Mouse (Mus musculus): ENCODE data around the gene Hfe2. TPM values are rescaled to one million over a fixed set of nuclear protein-coding genes. Genes with fewer than 3 reads are reported as not detected.
"Not testable (repeated sequence)": the region's sequence is repeated elsewhere in the genome, so short reads cannot be mapped to it uniquely, and the experiment has no call there.

Hfe2 gene
- polyA plus RNA-seq, 1 experiment from 2014 or later, result 1.3 TPM

- 20% methylated on average over 14 of the region's 14 CpGs for WGBS (ENCODE audit: insufficient replicate concordance)
- not testable (repeated sequence) for H3K27me3 ChIP-seq; ATAC-seq (ENCODE audit: low read depth); DNase-seq; H3K36me3 ChIP-seq; H3K9me3 ChIP-seq (replicated peaks); H3K27ac ChIP-seq
- Histone ChIP-seq H3K4me3 (replicated peaks) (peak overlapping the region; percentile 68), H3K4me2 (peak overlapping the region; percentile 85), H3K4me1 (replicated peaks) (peaks cover 27% of the 10 kb centered on the region), H3K9ac (peak overlapping the region; percentile 76)
Measured at GRCm38 (mm10) chr3:96496620-96497275, 28.2 kb upstream of the Hfe2 start.

DNA sequence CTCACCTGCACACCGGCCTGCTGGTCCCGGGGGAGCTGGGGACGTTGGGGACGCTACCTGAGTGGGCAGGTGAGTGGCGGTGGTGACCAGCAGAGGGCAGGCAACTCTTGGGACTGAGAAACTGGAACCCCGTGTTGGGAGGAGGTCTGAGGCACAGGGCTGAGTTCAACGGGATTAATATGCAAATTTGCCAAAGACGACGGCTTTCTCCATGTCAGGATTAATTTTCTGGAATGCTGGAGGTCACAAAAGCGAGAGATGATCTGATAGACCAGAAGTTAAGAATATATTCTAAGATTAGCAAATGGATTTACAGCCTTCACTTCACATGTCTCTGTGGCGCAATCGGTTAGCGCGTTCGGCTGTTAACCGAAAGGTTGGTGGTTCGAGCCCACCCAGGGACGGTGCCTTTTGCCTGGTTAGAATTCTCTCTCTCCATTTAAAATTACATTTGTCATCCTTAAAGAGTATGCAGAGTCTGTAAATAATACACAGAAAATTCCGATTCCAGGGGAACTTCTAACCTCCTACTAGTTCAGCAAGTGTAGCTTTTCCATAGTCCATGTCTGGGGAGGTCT, 27.4 kb upstream of the Hfe2 start:
- H3K9me3 ChIP-seq (replicated peaks), result no peaks in the 10 kb centered on the region
- peak overlapping the region; percentile 76 for H3K9ac ChIP-seq
- H3K4me1 ChIP-seq (replicated peaks), result peaks cover 27% of the 10 kb centered on the region
- H3K4me2 ChIP-seq, result peak overlapping the region; percentile 85
- DNase-seq, result peak; percentile 77
- H3K4me3 ChIP-seq (replicated peaks), result peak overlapping the region; percentile 68
- H3K36me3 ChIP-seq, result no peaks in the 10 kb centered on the region
- peak overlapping the region; percentile 26; the same call in 1 of the 2 replicates for H3K27ac ChIP-seq
- under 1% methylated on average over 19 of the region's 19 CpGs for WGBS (ENCODE audit: insufficient replicate concordance)
- ATAC-seq (ENCODE audit: low read depth), result peak; percentile 58
- H3K27me3 ChIP-seq, result no peaks in the 10 kb centered on the region

DNA sequence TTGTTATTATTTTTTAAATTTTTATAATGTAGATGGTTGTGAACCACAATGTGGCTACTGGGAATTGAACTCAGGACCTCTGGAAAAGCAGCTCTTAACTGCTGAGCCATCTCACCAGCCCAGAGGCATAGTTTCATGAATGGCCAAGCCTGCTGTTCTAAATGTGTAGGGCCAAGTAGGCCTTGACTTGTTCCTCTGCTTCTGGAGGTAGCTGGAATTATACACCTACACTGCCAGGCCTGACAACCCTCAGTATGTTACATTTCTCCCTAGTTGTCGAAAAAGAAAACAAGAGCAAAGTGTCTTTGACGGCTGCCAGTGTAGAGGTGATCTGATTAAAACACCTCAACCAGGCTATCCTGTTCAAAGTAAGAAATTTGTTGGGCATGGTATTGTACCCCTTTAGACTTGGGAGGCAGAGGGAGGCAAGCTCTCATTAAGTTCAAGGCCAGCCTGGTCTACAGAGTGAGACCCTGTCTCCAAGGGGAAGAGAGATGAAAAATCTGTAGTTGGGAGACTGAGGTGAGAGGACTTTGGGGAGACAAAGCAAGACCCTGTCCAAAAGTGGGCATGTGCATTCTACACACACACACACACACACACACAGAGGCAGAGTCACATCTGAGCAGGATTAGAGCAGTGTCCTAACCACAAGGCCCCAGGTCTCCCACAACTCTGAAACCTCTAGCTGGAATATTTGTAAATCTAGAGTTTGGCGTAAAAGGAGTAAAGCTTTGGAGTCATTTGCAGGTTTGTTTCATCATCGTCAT, 26.3 kb upstream of the Hfe2 start:
- Histone ChIP-seq H3K9me3 (replicated peaks) (no peaks in the 10 kb centered on the region), H3K4me3 (replicated peaks) (peak overlapping the region; percentile 72), H3K4me2 (peak overlapping the region; percentile 90), H3K27me3 (no peaks in the 10 kb centered on the region), H3K9ac (peak overlapping the region; percentile 41; the same call in 1 of the 2 replicates), H3K4me1 (replicated peaks) (peaks cover 30% of the 10 kb centered on the region), H3K27ac (peak overlapping the region; percentile 59), H3K36me3 (no peaks in the 10 kb centered on the region)
- 80% methylated on average over 4 of the region's 4 CpGs for WGBS (ENCODE audit: insufficient replicate concordance)
- DNase-seq (no peak), ATAC-seq (ENCODE audit: low read depth) (no peak)

GRCm38 (mm10) chr3:96499481-96500288, 25.3 kb upstream of the Hfe2 start:
- under 1% methylated on average over 36 of the region's 36 CpGs for WGBS (ENCODE audit: insufficient replicate concordance)

GRCm38 (mm10) chr3:96500289-96500621, 24.7 kb upstream of the Hfe2 start:
- Histone ChIP-seq H3K27me3 (no peaks in the 10 kb centered on the region), H3K4me3 (replicated peaks) (peak overlapping the region; percentile 72), H3K36me3 (no peaks in the 10 kb centered on the region), H3K4me1 (replicated peaks) (peaks cover 30% of the 10 kb centered on the region), H3K9me3 (replicated peaks) (no peaks in the 10 kb centered on the region), H3K27ac (peak overlapping the region; percentile 90), H3K9ac (peak overlapping the region; percentile 85), H3K4me2 (peak overlapping the region; percentile 90)
- ATAC-seq (ENCODE audit: low read depth) (peak; percentile 69), DNase-seq (peak; percentile 90)
- 1% methylated on average over 17 of the region's 17 CpGs for WGBS (ENCODE audit: insufficient replicate concordance)

More at GRCm38 (mm10) chr3:96499481-96500288, 25.3 kb upstream of the Hfe2 start:
- H3K9ac ChIP-seq, result peak overlapping the region; percentile 85
- ATAC-seq (ENCODE audit: low read depth), result peak; percentile 51
- no peaks in the 10 kb centered on the region for H3K27me3 ChIP-seq
- peak; percentile 72 for DNase-seq
- peak overlapping the region; percentile 72 for H3K4me3 ChIP-seq (replicated peaks)
- H3K4me1 ChIP-seq (replicated peaks), result peaks cover 30% of the 10 kb centered on the region
- H3K27ac ChIP-seq, result peak overlapping the region; percentile 90
- no peaks in the 10 kb centered on the region for H3K36me3 ChIP-seq
- H3K4me2 ChIP-seq, result peak overlapping the region; percentile 90
- H3K9me3 ChIP-seq (replicated peaks), result no peaks in the 10 kb centered on the region

DNA sequence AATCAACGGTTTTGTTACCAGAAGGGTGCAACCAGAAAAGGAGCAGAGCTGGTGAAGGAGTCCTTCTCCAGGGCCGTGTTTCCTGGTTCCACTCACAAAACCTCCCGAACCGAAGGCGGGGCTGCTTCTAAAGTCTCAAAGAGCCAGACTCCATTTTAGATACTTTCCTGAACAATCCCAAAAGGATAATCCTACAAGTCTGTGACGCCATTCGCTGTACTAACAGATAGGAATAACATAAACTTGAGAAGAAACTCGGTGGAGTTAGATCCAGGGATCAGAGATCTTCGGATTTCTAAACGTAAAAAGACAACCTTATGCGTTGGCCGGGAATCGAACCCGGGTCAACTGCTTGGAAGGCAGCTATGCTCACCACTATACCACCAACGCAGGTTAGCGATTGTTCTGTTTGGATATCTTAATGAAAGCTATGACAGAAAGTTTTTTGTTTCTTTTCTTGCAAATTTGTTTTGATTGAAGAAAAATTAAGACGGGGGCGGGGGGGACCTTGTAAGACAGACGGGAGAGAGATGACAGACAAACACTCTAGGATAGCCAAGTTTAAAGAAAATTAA, 24.2 kb upstream of the Hfe2 start:
- H3K27me3 ChIP-seq, result no peaks in the 10 kb centered on the region
- peak overlapping the region; percentile 90 for H3K27ac ChIP-seq
- peak overlapping the region; percentile 72 for H3K4me3 ChIP-seq (replicated peaks)
- ATAC-seq (ENCODE audit: low read depth) (peak; percentile 54), DNase-seq (peak; percentile 79)
- H3K9me3 ChIP-seq (replicated peaks), result no peaks in the 10 kb centered on the region
- H3K9ac ChIP-seq, result peak overlapping the region; percentile 81
- under 1% methylated on average over 19 of the region's 19 CpGs for WGBS (ENCODE audit: insufficient replicate concordance)
- H3K4me2 ChIP-seq, result peak overlapping the region; percentile 90
- H3K36me3 ChIP-seq, result no peaks in the 10 kb centered on the region
- H3K4me1 ChIP-seq (replicated peaks), result peaks cover 30% of the 10 kb centered on the region

DNA sequence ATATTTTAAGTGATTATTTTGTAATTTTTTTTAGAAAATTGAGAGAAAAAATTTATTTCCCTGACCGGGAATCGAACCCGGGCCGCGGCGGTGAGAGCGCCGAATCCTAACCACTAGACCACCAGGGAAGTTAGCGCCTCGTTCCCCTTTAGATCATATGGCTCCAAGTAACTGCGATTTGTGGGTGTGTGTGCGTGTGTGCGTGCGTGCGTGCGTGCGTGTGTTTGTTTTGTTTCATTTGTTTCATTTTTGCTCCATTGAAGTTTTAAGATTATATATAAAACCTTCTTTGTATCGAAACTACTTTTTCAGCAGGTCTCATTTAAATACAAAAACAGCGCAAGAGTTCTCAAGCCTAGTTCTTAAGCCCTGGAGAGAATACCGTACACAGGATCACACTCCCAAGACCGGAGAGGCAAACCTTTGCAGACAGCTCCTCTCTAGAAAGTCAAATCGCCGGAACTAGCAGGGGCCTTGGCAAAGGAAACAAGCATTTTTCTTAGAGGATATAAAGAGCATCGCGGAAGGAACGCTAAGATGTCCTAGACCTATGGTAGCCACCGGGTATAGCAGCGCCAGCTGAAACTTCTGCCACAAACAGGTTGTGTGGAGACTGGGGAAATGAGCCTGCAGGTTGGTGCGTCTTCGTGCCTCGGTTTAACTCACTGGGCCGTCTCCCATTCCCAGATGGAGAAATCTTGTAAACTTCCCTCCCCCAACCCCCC, 23.4 kb upstream of the Hfe2 start:
- Histone ChIP-seq H3K9me3 (replicated peaks) (no peaks in the 10 kb centered on the region), H3K27me3 (no peaks in the 10 kb centered on the region), H3K4me2 (peak overlapping the region; percentile 95), H3K36me3 (no peaks in the 10 kb centered on the region), H3K9ac (peak overlapping the region; percentile 77), H3K4me1 (replicated peaks) (peaks cover 25% of the 10 kb centered on the region), H3K27ac (peak overlapping the region; percentile 86), H3K4me3 (replicated peaks) (peak overlapping the region; percentile 72)
- ATAC-seq (ENCODE audit: low read depth), result peak; percentile 54
- WGBS (ENCODE audit: insufficient replicate concordance), result under 1% methylated on average over 32 of the region's 32 CpGs
- DNase-seq, result peak; percentile 76

- Histone ChIP-seq H3K4me3 (replicated peaks) (peak overlapping the region; percentile 72), H3K36me3 (no peaks in the 10 kb centered on the region), H3K27ac (peak overlapping the region; percentile 86), H3K4me1 (replicated peaks) (peaks cover 16% of the 10 kb centered on the region), H3K4me2 (peak overlapping the region; percentile 95), H3K27me3 (no peaks in the 10 kb centered on the region), H3K9me3 (replicated peaks) (no peaks in the 10 kb centered on the region), H3K9ac (peak overlapping the region; percentile 77)
- WGBS (ENCODE audit: insufficient replicate concordance), result under 1% methylated on average over 19 of the region's 19 CpGs
- DNase-seq, result no peak
- no peak for ATAC-seq (ENCODE audit: low read depth)
Measured at GRCm38 (mm10) chr3:96502181-96503082, 22.5 kb upstream of the Hfe2 start.

GRCm38 (mm10) chr3:96503083-96503450, 21.9 kb upstream of the Hfe2 start:
- no peaks in the 10 kb centered on the region for H3K27me3 ChIP-seq
- no peaks in the 10 kb centered on the region for H3K36me3 ChIP-seq
- peaks cover 15% of the 10 kb centered on the region for H3K4me1 ChIP-seq (replicated peaks)
- no peak overlapping the region for H3K27ac ChIP-seq
- DNase-seq (peak; percentile 74), ATAC-seq (ENCODE audit: low read depth) (no peak)
- peak overlapping the region; percentile 77 for H3K9ac ChIP-seq
- peak overlapping the region; percentile 95 for H3K4me2 ChIP-seq
- no peaks in the 10 kb centered on the region for H3K9me3 ChIP-seq (replicated peaks)
- 0% methylated on average over 7 of the region's 7 CpGs for WGBS (ENCODE audit: insufficient replicate concordance)
- H3K4me3 ChIP-seq (replicated peaks), result peak overlapping the region; percentile 72

Data from liver, embryonic 13.5 days (tissue).